Mouse (Mus musculus) kidney, postnatal 0 days (tissue): Measurements from ENCODE around the gene Adgrv1. TPM values are rescaled to one million over a fixed set of nuclear protein-coding genes. Genes with fewer than 3 reads are reported as not detected.

Experiments used
- ATAC-seq: fragments of 200-750 bp; cut with Nextera tagmentation; replicated peaks from 2 replicates; pipeline ENCODE4 v1.8.0; 2017; ENCODE audit warnings: low read depth, moderate number of reproducible peaks, moderate TSS enrichment, moderate library complexity; ENCODE audit not compliant: low FRiP score
- DNase-seq: peaks from one replicate; pipeline ENCODE4 v3.0.0-alpha.2; 2016; ENCODE audit warnings: low spot score
- H3K27ac ChIP-seq: fragments of 300-500 bp; sonication (generic); 2 replicates; pipeline ENCODE4 v1.5.1; 2014; ENCODE audit warnings: mild to moderate bottlenecking
- H3K27me3 ChIP-seq: fragments of 300-500 bp; sonication (generic); 2 replicates; pipeline ENCODE4 v1.6.1; 2014; ENCODE audit warnings: low read length, mixed read lengths; ENCODE audit not compliant: insufficient read depth
- H3K36me3 ChIP-seq: fragments of 300-500 bp; sonication (generic); 2 replicates; pipeline ENCODE4 v1.6.1; 2014; ENCODE audit warnings: low read length, mixed read lengths; ENCODE audit not compliant: insufficient read depth
- H3K4me1 ChIP-seq: fragments of 300-500 bp; sonication (generic); replicated peaks from 2 replicates; pipeline ENCODE4 v1.6.1; 2014; ENCODE audit warnings: antibody characterized with exemption, low read length, mixed read lengths; ENCODE audit not compliant: insufficient read depth
- H3K4me2 ChIP-seq: fragments of 300-500 bp; sonication (generic); 2 replicates; pipeline ENCODE4 v1.6.1; 2014; ENCODE audit warnings: mild to moderate bottlenecking, low read length, moderate library complexity, mixed read lengths
- H3K4me3 ChIP-seq: fragments of 300-500 bp; sonication (generic); replicated peaks from 2 replicates; pipeline ENCODE4 v1.5.1; 2014; ENCODE audit warnings: low read depth, low read length
- H3K9ac ChIP-seq: fragments of 300-500 bp; sonication (generic); 2 replicates; pipeline ENCODE4 v1.6.1; 2014; ENCODE audit warnings: low read depth, low read length
- H3K9me3 ChIP-seq: fragments of 300-500 bp; sonication (generic); replicated peaks from 2 replicates; pipeline ENCODE4 v1.6.1; 2016; ENCODE audit warnings: low read length, inconsistent platforms, mixed read lengths
- CTCF ChIP-seq: IDR thresholded peaks from 2 replicates; pipeline ENCODE4 v1.5.1; 2016; ENCODE audit warnings: antibody characterized with exemption, low read depth, mild to moderate bottlenecking, moderate library complexity
- WGBS: fragments of 180-500 bp; shearing (Covaris S2); extraction: QIAGEN DNeasy Blood & Tissue Kit; methylation state at CpG from one replicate; pipeline ENCODE4 v1.1.7; 2014; 5-methylcytosine and 5-hydroxymethylcytosine counted together
- polyA plus RNA-seq: library from polyadenylated mRNA; unstranded; fragments of >200 nt; fragmentation: Nextera tagmentation; extraction: Ambion mirVana; gene quantifications from 2 replicates; pipeline ENCODE4 v1.2.1, GENCODE M21; 2015

Gene Adgrv1
- polyA plus RNA-seq, 1 experiment from 2014 or later, result 2.7 TPM

DNA sequence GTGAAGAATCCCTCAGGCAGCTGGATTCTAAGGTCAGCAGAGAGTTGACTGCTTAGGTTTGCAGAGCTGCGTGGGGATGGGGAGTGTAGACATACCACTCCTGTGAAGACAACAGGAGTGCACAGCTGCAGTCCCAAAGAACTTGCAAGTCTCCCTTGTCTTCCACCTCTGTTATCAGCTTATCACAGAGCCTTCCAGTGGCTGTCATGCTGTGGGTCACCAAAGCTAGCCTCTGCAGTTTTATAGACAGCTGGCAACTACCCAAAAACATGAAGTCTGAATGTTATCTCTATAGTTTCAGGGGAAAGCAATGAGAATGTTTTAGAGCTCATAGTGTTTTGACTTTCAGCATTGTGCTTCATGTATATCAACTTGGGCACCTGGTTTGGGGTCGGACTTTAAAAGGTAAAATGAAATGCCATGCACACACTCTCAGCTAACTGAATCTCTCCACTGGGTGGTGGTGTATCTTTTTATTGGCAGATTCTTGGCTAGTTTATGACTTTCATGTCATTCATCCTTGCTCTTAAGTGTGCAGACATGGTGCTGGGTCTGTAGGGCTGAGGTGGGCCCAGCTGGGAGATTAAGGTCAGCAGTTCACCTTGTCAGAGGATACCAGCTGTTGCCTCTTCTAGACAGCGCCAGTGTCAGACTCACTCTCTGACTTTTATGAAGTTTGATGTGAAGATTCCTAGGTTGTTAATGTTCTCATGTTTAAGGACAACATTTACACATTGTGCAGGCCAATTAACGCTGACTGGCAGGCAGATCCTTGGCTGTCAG, 502.0 kb downstream of the Adgrv1 start:
- ATAC-seq (no peak; the same call in 1 of the 2 replicates), DNase-seq (no peak)
- Histone ChIP-seq H3K4me3 (no peak overlapping the region), H3K4me1 (peaks cover 14% of the 10 kb centered on the region; the same call in 1 of the 2 replicates), H3K4me2 (no peak overlapping the region), H3K27ac (no peak overlapping the region), H3K9me3 (no peaks in the 10 kb centered on the region), H3K27me3 (no peaks in the 10 kb centered on the region), H3K36me3 (no peaks in the 10 kb centered on the region), H3K9ac (no peak overlapping the region)
- TF ChIP-seq CTCF, result no peak; the same call in 1 of the 2 replicates
- WGBS, result 54% methylated on average over 4 of the region's 4 CpGs

DNA sequence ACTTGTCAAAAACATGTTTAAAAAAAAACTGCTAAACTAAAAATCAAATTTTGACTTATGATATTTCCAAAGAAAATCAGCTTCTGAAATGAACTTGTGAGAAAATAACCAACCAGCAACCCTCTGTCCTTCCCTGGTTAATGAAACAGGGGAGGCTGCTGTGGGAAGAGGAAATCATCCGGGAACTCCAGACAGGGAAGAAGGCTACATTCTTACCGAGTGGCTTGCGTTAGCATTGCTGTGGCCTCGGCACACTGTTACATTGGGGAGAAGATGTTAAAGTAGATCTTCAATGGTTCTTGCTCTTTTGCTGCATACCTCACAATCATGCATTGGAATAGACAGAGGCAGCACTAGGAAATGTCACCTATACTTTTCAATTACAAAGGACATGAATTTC, 507.1 kb downstream of the Adgrv1 start:
- TF ChIP-seq CTCF, result no peak
- Histone ChIP-seq H3K27me3 (no peaks in the 10 kb centered on the region), H3K9me3 (no peaks in the 10 kb centered on the region), H3K4me1 (0 out of 2 replicates have a peak, but pooled peaks cover under 1% of the 10 kb centered on the region), H3K4me3 (no peak overlapping the region), H3K9ac (no peak overlapping the region), H3K36me3 (no peaks in the 10 kb centered on the region), H3K27ac (no peak overlapping the region), H3K4me2 (no peak overlapping the region)
- WGBS, result 73% methylated on average over 4 of the region's 4 CpGs
- ATAC-seq (no peak), DNase-seq (no peak)

DNA sequence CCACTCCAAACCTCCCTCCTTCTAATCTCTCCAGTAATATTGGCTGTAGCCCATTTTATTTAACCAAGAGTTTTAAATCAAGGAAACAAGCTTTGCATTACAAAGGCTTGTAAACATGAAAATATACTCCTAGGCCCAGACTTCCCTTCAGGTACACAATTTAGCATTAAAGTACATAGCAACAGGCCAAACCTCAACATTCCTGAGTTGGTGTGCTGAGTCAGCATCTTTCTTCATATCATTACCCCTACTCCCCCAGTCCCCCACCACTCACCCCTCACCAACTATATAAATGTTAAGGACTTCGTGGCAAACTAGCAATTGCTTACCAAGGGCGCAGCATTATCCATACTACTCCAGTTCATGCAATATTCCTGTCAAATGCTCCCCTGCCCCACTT, 510.7 kb downstream of the Adgrv1 start:
- no peak for ATAC-seq
- Histone ChIP-seq H3K27me3 (no peaks in the 10 kb centered on the region), H3K9ac (no peak overlapping the region)

DNA sequence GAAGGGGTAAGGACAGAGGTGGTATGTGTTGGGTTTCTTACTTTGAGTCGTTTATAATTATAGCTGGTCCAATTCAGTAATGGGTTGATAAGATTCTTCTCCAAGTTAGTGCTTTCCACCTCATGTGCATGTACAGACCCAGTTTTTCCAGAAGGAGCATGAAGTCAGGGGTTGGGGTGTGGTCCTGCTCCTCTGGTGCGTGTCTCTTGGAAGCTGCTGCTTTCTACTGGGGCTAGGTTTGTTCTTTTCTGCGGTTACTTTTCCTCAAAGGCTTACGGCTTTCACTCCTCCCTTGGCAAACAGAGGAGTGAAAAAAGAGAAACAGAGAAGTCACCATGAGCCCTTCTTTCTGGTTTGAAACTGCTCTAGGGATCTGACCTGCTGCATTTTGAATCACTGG, 522.5 kb downstream of the Adgrv1 start:
- H3K9ac ChIP-seq, result no peak overlapping the region
- H3K4me1 ChIP-seq, result no peaks in the 10 kb centered on the region

More for the DNA sequence above, 510.7 kb downstream of the Adgrv1 start:
- 72% methylated on average over 2 of the region's 2 CpGs for WGBS
- Histone ChIP-seq H3K4me3 (no peak overlapping the region), H3K4me1 (no peaks in the 10 kb centered on the region), H3K4me2 (no peak overlapping the region), H3K27ac (no peak overlapping the region), H3K36me3 (no peaks in the 10 kb centered on the region), H3K9me3 (no peaks in the 10 kb centered on the region)
- no peak for DNase-seq
- TF ChIP-seq CTCF, result no peak

DNA sequence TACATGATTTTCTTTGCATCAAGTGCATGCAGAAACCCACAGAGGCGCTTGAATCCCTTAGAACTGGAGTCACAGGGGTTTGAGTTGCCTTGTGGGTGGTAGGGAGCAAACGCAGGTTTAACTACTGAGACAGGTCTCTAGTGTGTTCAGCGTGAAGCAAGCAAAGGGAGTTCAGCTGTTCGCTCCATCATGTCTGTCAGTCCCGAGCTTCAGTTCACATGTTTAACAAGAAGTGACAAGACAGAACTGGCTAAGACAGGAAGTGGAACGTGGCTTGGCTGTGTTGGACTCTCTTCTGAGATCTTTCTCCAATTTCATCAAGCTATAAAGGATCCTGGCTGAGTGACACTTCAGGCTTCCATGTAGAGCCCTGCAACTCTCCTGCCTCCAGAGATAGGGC, 523.3 kb downstream of the Adgrv1 start:
- DNase-seq (peak; percentile 21), ATAC-seq (no peak)
- H3K4me2 ChIP-seq, result no peak overlapping the region
- no peaks in the 10 kb centered on the region for H3K36me3 ChIP-seq
- WGBS, result 57% methylated on average over 6 of the region's 6 CpGs
- no peak overlapping the region for H3K4me3 ChIP-seq
- TF ChIP-seq CTCF, result no peak
- no peak overlapping the region for H3K9ac ChIP-seq
- H3K4me1 ChIP-seq, result no peaks in the 10 kb centered on the region
- H3K9me3 ChIP-seq, result no peaks in the 10 kb centered on the region
- H3K27ac ChIP-seq, result no peak overlapping the region
- H3K27me3 ChIP-seq, result no peaks in the 10 kb centered on the region

More for the DNA sequence above, 522.5 kb downstream of the Adgrv1 start:
- no peak for DNase-seq
- H3K27ac ChIP-seq, result no peak overlapping the region
- TF ChIP-seq CTCF, result no peak
- ATAC-seq, result no peak
- H3K27me3 ChIP-seq, result no peaks in the 10 kb centered on the region
- no peak overlapping the region for H3K4me3 ChIP-seq
- H3K36me3 ChIP-seq, result no peaks in the 10 kb centered on the region
- H3K4me2 ChIP-seq, result no peak overlapping the region
- no peaks in the 10 kb centered on the region for H3K9me3 ChIP-seq
- 89% methylated on average over 4 of the region's 4 CpGs for WGBS

DNA sequence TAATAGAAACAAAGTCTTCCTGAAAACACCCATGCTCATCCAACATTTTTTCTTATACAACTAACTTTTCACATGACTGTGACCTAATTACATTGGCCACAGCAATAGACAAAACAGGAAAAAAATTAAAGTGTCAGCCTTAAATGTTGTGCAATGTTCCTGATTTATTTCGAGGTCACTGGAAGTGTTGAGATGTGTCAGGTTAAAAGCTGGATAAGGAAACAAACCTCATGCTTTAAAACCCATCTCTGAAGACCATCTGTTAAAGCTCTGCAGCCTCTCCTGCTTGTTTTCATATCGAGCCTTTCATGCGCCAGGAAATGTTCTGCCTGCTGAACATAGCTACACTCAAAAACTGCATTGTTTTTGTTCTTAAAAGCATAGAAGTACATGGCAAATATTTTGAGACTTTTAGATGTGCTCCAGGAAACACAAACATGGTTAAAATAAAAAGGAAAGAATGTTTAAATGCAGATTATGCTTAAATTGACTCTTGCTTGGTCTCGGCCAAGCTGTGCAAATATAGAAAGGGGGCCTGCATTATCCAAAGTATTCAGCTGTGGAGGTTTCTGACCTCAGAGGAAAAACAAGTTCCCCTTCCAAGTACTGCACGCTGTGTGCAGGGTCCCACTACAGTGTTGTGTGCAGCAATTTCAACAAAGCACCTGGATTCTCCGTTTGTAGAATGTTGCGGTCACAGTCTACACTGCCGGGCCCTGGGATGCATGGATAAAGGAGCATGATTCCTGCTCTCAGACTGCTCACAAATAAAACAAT, 524.2 kb downstream of the Adgrv1 start:
- Histone ChIP-seq H3K4me3 (no peak overlapping the region), H3K27me3 (no peaks in the 10 kb centered on the region), H3K9me3 (no peaks in the 10 kb centered on the region), H3K4me1 (0 out of 2 replicates have a peak, but pooled peaks cover 5% of the 10 kb centered on the region), H3K36me3 (no peaks in the 10 kb centered on the region), H3K27ac (peak overlapping the region; percentile 57; the same call in 1 of the 2 replicates), H3K4me2 (no peak overlapping the region), H3K9ac (no peak overlapping the region)
- ATAC-seq (peak; percentile 52), DNase-seq (peak; percentile 87)
- no peak for TF ChIP-seq CTCF
- 33% methylated on average over 8 of the region's 8 CpGs for WGBS
